Mouse (Mus musculus) frontal cortex, postnatal 36 days (tissue): Measurements from ENCODE around the gene Slf2.
A peak's percentile ranks its signal among the peaks of the same experiment; 100 is the strongest.

Experiments
- DNase-seq, 2 experiments: peaks; one replicate each; pipeline ENCODE4 v3.0.0; 2022; ENCODE audit warnings: low spot score in 2 of 2

Gene Slf2

DNA sequence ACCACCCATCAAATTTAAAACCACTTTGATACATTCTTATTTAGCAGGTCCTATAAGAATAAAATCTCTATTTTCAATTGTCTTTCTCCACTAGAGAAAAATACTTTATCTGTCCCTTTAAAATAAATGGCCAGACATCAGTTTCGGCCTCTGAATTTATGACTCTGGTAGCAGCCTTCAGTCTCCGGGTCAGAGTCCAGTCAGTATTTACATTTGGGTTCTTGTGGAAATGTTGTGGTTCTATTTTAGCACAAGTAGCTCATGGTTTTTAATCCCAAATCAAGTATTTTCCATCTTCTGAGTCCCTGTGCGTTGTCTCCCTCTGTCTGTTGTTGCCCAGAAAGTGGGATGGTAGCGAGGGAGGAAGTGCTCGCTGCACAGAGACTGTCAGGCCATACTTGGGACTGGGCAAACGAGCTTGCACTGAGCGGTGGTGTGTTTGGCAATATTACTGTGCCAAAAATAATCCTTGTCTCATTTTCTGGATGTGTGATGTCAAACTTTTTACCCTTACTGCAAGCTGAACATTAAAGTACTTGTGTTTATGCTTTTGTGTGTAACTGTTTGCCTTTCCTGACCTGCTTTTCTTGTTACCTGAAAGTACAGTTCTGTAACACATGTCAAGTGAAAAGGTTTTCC is 51.6 kb downstream of the Slf2 start:
- DNase-seq: no peak

DNA sequence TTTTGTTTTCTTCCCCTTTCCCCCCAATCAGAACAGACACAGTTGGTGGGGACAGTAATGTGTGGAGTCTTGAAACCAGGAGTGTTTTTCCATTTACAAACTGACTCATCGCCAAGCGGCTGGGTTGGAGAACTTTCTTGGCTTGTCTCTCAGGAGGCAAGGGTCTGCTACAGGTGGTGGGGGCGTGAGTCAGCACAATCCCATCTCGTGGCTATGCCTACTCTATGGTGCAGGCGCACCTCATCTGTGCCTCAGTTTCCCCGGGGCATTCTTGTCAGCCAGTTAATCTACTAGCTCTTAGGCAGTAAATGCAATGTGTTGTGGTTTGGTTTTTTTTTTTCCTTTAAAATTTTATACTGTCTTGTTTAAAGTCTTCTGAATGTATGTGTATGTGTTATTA is 52.4 kb downstream of the Slf2 start:
- DNase-seq: no peak

DNA sequence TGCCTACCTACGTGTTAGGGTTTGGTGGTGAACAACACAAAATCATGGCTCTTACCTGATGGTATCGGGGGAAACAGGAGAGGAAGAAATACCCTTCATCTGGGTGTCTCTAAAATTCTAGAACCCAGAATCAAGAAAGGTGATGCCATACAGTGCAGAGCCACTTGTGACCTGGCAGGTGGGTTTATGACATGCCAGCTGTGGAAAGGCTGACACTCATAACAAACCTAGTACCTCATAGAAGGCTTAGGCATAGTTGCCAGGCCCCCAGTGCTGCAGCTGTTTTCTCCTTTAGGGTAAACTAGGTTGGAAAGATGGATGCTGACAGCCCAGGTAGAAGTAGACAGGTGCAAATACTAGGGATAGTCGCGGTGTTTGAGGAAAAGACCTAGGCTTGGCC is 53.5 kb downstream of the Slf2 start:
- DNase-seq: no peak

GRCm38 (mm10) chr19:44985159-44985988 is 54.4 kb downstream of the Slf2 start:
- no peak for DNase-seq

GRCm38 (mm10) chr19:44987004-44987403 is 56.1 kb downstream of the Slf2 start:
- no peak for DNase-seq

DNA sequence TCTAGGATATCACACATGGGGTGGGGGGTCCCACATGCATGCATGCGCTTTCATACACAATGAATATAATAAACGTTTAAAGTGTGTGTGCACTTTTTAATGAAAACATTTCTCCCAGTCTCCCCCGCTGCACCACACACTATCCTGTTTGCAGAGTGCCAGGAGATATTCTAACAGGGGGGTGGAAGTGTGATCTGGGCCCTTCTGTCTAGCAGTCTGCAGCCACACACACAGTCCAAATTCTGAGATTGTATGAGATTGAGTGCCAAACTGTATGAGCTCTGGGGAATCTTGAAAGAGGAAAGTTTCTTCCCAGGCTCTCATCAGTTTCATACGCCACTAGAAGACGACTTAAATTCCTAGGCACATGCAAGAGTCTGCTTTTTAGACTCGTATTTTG is 56.9 kb downstream of the Slf2 start:
- peak in 1 of 2 experiments; percentile 77 for DNase-seq

DNA sequence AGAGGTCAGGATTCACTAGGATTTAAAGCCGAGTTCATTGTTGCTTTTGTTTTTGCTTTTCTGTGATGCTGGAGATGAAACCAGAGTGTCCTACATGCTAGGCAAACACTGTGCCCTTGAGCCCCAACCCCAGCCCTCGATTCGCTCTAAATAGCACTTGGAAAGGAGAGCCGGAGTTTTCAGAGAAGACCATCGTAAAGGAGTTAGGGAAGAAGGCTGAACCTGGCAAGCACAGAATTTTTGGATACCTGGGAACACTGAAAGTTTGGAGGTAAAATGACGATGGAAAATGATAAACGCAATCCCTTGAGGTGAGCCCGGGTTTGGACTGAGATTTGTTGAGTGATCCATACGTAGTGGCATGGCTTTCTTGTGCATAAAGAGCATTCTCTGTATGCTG is 57.4 kb downstream of the Slf2 start:
- no peak for DNase-seq

GRCm38 (mm10) chr19:44988831-44989566 is 58.0 kb downstream of the Slf2 start, which contains the start of gene Sema4g:
TSS of gene Sema4g (plus strand) at chr19:44989101.
- DNase-seq: no peak

GRCm38 (mm10) chr19:44989567-44990495 is 58.9 kb downstream of the Slf2 start:
- no peak for DNase-seq

GRCm38 (mm10) chr19:44991031-44991430 is 60.1 kb downstream of the Slf2 start:
- DNase-seq: no peak

- no peak for DNase-seq
These were observed 61.3 kb downstream of the Slf2 start for GRCm38 (mm10) chr19:44992246-44992645.

GRCm38 (mm10) chr19:44992712-44993111 is 61.8 kb downstream of the Slf2 start:
- no peak for DNase-seq

- no peak for DNase-seq
These were observed 66.8 kb downstream of the Slf2 start for GRCm38 (mm10) chr19:44997786-44998185.

- no peak for DNase-seq
These were observed 68.7 kb downstream of the Slf2 start for GRCm38 (mm10) chr19:44999647-45000046.

DNA sequence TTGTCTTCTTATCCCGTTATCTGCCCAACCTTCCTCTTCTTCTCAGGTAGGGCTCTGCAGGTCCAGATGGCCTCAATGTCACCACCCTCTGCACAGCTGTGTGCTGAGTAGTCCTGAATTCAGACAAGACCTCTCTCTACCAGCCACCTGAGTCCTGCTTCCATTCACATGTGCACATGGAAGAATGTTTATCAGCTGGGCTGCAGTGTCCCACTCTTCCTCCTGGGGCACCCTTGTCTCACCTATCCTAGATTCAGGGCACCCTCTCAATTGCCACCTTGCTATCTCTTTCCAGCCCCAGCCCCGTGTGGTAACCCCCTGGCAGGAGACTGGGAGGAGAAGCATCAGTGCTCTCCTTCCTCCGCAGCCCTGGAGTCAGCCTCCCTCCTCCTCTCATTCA is 71.3 kb downstream of the Slf2 start:
- DNase-seq: no peak

GRCm38 (mm10) chr19:45003740-45004516 is 73.0 kb downstream of the Slf2 start:
- DNase-seq: no peak

GRCm38 (mm10) chr19:45005444-45005843 is 74.5 kb downstream of the Slf2 start, which contains the start of gene Twnk:
TSS of gene Twnk (plus strand) at chr19:45005663.
- no peak for DNase-seq

- DNase-seq: peak; percentile 95 to 97
These were observed 75.2 kb downstream of the Slf2 start, which contains the start of gene Mrpl43 for GRCm38 (mm10) chr19:45005957-45006712. TSS of gene Mrpl43 (minus strand) at chr19:45006442.

- no peak for DNase-seq
These were observed 76.1 kb downstream of the Slf2 start for GRCm38 (mm10) chr19:45007021-45007420.
